Mouse (Mus musculus): Measurements from ENCODE around the gene Prr29.

GRCm38 (mm10) chr11:106338870-106339269 lies 26.4 kb upstream of the Prr29 start:
- TF ChIP-seq CTCF (IDR thresholded peaks at IDR 0.05; ENCODE audit: control insufficient read depth, insufficient read depth, insufficient read length) (no peak), USF1 (IDR thresholded peaks at IDR 0.05; ENCODE audit: low read depth) (no peak), CEBPB (IDR thresholded peaks at IDR 0.05; ENCODE audit: low read depth) (no peak), FOSL1 (IDR thresholded peaks at IDR 0.05; ENCODE audit: insufficient read depth, low read length, poor library complexity, severe bottlenecking) (no peak), MYOD1 (IDR thresholded peaks at IDR 0.05; ENCODE audit: control insufficient read depth, insufficient read length, low read depth) (no peak), MAX (IDR thresholded peaks at IDR 0.05) (no peak), MYOG (IDR thresholded peaks at IDR 0.05; ENCODE audit: control insufficient read depth, extremely low read depth, insufficient read length) (no peak)
